In the genomic region with DNA sequence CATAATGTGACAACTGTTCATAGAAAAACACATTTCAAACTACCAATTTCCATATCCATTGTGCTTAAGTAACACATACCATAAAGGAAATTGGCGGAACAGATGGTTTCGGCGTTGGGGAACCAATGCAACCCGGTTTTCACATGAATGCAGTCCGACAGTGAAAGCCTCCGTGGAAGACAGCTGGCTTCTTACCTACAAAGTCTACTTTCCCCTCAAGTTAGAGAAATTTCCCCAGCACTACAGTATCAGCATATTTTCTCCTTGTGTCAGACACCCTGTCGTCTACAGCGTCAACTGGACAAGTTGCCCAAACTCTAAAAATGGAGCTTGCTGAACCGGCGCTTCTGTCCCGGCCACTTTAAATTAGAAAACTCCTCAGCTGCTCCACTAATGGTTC, we compare ENCODE assay signal across 9 mouse cellular contexts.
A peak's percentile ranks its signal among the peaks of the same experiment; 100 is the strongest.
DNase-seq lines count a peak whose midpoint lies in the region; ATAC-seq lines count a peak whose summit lies in the region.
"Had no signal": no experiment of that assay in that cellular context is flagged by ENCODE, and none has a peak within 500 bp of the region (broad histone marks: within the 10 kb centered on the region; RNA-seq: fewer than 3 reads in every experiment).

No protein-coding gene starts in this region.

- H3K4me2 ChIP-seq in heart, embryonic 16.5 days (ENCODE audit: low read depth, low read length): peak overlapping the region; percentile 37
- H3K4me2 ChIP-seq in embryonic facial prominence, embryonic 14.5 days (ENCODE audit: low read depth, low read length): peak overlapping the region; percentile 19; the same call in 1 of the 2 replicates
- H3K4me2 ChIP-seq in hindbrain, embryonic 13.5 days: peak overlapping the region; percentile 58
- H3K4me2 ChIP-seq in neural tube, embryonic 11.5 days (ENCODE audit: low read depth): peak overlapping the region; percentile 31
- H3K4me2 ChIP-seq: liver, embryonic 15.5 days had no signal

- no peak for DNase-seq in heart, postnatal 14 days
- DNase-seq in embryonic facial prominence, embryonic 14.5 days (ENCODE audit: low spot score): peak; percentile 47
- DNase-seq in neural tube, embryonic 11.5 days (ENCODE audit: low spot score): peak; percentile 70
- DNase-seq in lung, postnatal 4 days: no peak
- DNase-seq in left cerebral cortex, postnatal 10 days (ENCODE audit: extremely low spot score in 1 of 2, low spot score in 2 of 2): no peak

- no peak overlapping the region for H3K27ac ChIP-seq in heart, embryonic 16.5 days (ENCODE audit: low read length)
- no peak overlapping the region for H3K27ac ChIP-seq in embryonic facial prominence, embryonic 14.5 days (replicated peaks; ENCODE audit: low read depth, low read length)
- no peak overlapping the region for H3K27ac ChIP-seq in hindbrain, embryonic 13.5 days
- H3K27ac ChIP-seq in neural tube, embryonic 11.5 days (ENCODE audit: low read depth, low read length): peak overlapping the region; percentile 86
- H3K27ac ChIP-seq: liver, embryonic 15.5 days had no signal

- WGBS in heart, embryonic 16.5 days: 72% methylated on average over 11 of the region's 11 CpGs
- WGBS in embryonic facial prominence, embryonic 14.5 days: 60% methylated on average over 11 of the region's 11 CpGs
- 23% methylated on average over 11 of the region's 11 CpGs for WGBS in hindbrain, embryonic 13.5 days
- WGBS in neural tube, embryonic 11.5 days: 40% methylated on average over 11 of the region's 11 CpGs

- peaks cover 8% of the 10 kb centered on the region for H3K4me1 ChIP-seq in heart, embryonic 16.5 days (ENCODE audit: control insufficient read depth, insufficient read depth, low read length)
- peaks cover 12% of the 10 kb centered on the region for H3K4me1 ChIP-seq in embryonic facial prominence, embryonic 14.5 days (ENCODE audit: control insufficient read depth, insufficient read depth, low read length)
- H3K4me1 ChIP-seq in hindbrain, embryonic 13.5 days (replicated peaks): peaks cover 33% of the 10 kb centered on the region
- H3K4me1 ChIP-seq in neural tube, embryonic 11.5 days (ENCODE audit: control insufficient read depth, insufficient read depth, low read length): peaks cover 19% of the 10 kb centered on the region

- intact Hi-C loops in heart, postnatal 14 days (cut with DNase I): no loop called here
- intact Hi-C loops in left cerebral cortex, postnatal 10 days (cut with DNase I): no loop called here

- ATAC-seq in heart, embryonic 16.5 days (replicated peaks; ENCODE audit: extremely low read depth, insufficient read depth, low FRiP score): no peak
- no peak for ATAC-seq in embryonic facial prominence, embryonic 14.5 days (ENCODE audit: low read depth)
- no peak for ATAC-seq in hindbrain, embryonic 13.5 days (ENCODE audit: low FRiP score)
- peak; percentile 24 for ATAC-seq in neural tube, embryonic 11.5 days (ENCODE audit: insufficient read depth, low FRiP score, low TSS enrichment)
- ATAC-seq in cerebellum, adult (ENCODE audit: insufficient number of reproducible peaks, low FRiP score, low TSS enrichment): no peak

- no peak overlapping the region for H3K4me3 ChIP-seq in heart, embryonic 16.5 days (ENCODE audit: low read length)
- H3K4me3 ChIP-seq in embryonic facial prominence, embryonic 14.5 days (ENCODE audit: low read depth, low read length): no peak overlapping the region
- peak overlapping the region; percentile 25 for H3K4me3 ChIP-seq in hindbrain, embryonic 13.5 days
- no peak overlapping the region for H3K4me3 ChIP-seq in neural tube, embryonic 11.5 days (ENCODE audit: low read depth, low read length)
- H3K4me3 ChIP-seq: liver, embryonic 15.5 days had no signal

- H3K36me3 ChIP-seq in heart, embryonic 16.5 days (ENCODE audit: control insufficient read depth, insufficient read depth): no peaks in the 10 kb centered on the region
- no peaks in the 10 kb centered on the region for H3K36me3 ChIP-seq in embryonic facial prominence, embryonic 14.5 days (ENCODE audit: control insufficient read depth, insufficient read depth, low read length)
- no peaks in the 10 kb centered on the region for H3K36me3 ChIP-seq in hindbrain, embryonic 13.5 days
- H3K36me3 ChIP-seq in neural tube, embryonic 11.5 days (ENCODE audit: control insufficient read depth, insufficient read depth, low read length): no peaks in the 10 kb centered on the region
- H3K36me3 ChIP-seq: liver, embryonic 15.5 days had no signal

- H3K27me3 ChIP-seq in heart, embryonic 16.5 days (ENCODE audit: control insufficient read depth, insufficient read depth, low read length): no peaks in the 10 kb centered on the region
- peaks cover 3% of the 10 kb centered on the region; the same call in 1 of the 2 replicates for H3K27me3 ChIP-seq in embryonic facial prominence, embryonic 14.5 days (replicated peaks; ENCODE audit: control insufficient read depth, insufficient read depth, low read length)
- H3K27me3 ChIP-seq in hindbrain, embryonic 13.5 days: 0 out of 2 replicates have a peak, but pooled peaks cover 4% of the 10 kb centered on the region
- no peaks in the 10 kb centered on the region for H3K27me3 ChIP-seq in neural tube, embryonic 11.5 days (ENCODE audit: control insufficient read depth, insufficient read depth, low read length)
- H3K27me3 ChIP-seq: liver, embryonic 15.5 days had no signal

- no peak overlapping the region for H3K9ac ChIP-seq in heart, embryonic 16.5 days (ENCODE audit: low read length)
- H3K9ac ChIP-seq in embryonic facial prominence, embryonic 14.5 days (ENCODE audit: low read depth, low read length): no peak overlapping the region
- H3K9ac ChIP-seq in hindbrain, embryonic 13.5 days: no peak overlapping the region; the same call in 1 of the 2 replicates
- peak overlapping the region; percentile 26; the same call in 1 of the 2 replicates for H3K9ac ChIP-seq in neural tube, embryonic 11.5 days (ENCODE audit: low read length)
- H3K9ac ChIP-seq: liver, embryonic 15.5 days had no signal

- H3K9me3 ChIP-seq in heart, embryonic 16.5 days (replicated peaks; ENCODE audit: control insufficient read depth, low read length): no peaks in the 10 kb centered on the region
- H3K9me3 ChIP-seq in embryonic facial prominence, embryonic 14.5 days (ENCODE audit: control insufficient read depth, low read length): no peaks in the 10 kb centered on the region
- H3K9me3 ChIP-seq in hindbrain, embryonic 13.5 days: no peaks in the 10 kb centered on the region
- no peaks in the 10 kb centered on the region for H3K9me3 ChIP-seq in neural tube, embryonic 11.5 days (ENCODE audit: control insufficient read depth, low read length)
- H3K9me3 ChIP-seq: liver, embryonic 15.5 days had no signal

Comparison
In these comparisons a context has a peak if more than half of its experiments do, and no peak if none do; other contexts are left out.
1. DNase-seq: peak in embryonic facial prominence, embryonic 14.5 days (single experiment) and neural tube, embryonic 11.5 days (single experiment); none in heart, postnatal 14 days (0 of 2), lung, postnatal 4 days (0 of 2) and left cerebral cortex, postnatal 10 days (0 of 2).
2. Peak in every context shown above with its lines, with median percentiles within 50 percentile points of each other: H3K4me2 ChIP-seq.